Mouse (Mus musculus): ENCODE data around the gene Rgs7bp. TPM values are rescaled to one million over a fixed set of nuclear protein-coding genes. Genes with fewer than 3 reads are reported as not detected.

The Rgs7bp gene
- not detected for polyA plus RNA-seq (2017; shearing (Covaris generic))

DNA sequence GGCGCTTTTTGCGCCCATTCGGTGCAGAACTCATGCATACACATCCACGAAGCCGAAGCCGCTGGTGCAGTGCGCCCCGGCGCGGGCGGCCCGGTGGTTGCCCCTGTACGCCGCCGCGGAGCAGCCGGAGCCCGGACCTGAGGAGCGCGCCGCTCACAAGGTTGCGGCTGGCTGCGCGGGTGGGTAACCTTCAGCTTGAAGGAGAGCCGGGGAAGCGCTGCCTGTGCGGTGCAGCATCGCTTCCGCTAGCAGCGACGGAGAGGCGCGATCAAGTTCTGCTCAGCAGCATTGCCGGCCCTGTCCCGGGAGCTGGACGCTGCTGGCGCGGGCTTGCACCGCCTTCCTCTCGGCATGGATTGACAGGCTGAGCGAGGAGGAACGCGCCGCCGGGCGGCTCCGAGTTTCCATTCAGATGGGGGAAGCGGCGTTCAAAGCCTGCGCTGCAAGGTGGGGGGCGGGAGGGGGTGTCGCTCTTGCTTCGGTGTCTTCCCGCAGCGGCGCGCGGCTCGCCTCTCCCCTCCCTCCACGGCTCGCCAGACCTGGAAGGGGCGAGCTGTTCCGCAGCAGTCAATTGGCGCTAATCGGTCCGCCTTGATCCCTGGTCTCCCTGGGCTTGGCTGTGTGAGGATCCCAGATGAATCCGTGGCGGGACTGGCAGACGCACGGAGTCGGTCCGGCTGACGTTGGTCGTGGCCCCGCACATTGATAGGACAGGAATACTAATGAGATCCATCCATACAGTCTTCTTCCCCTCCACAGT, at the start of gene Rgs7bp:
Gene Rgs7bp (minus strand): TSS at position 750 of the 760 bp plus-strand sequence.

DNA sequence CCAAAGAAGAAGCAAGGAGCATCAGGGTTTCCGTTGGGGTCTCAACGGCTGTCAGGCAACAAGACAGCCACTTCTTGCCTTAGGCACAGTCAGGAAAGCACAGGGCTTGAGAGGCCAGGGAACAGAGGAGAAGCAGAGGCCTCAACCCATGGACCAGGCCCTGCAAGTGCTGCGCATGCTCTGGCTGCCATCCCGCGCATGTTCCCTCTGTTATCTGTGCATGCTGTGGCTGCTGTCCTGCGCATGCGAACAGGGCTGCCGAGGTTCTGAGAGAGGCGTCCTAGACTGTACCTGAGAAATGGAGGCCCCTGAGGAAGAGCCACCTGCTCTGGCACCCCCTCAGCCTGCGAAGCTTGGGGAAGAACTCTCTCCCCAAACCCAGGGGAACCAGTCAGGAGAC, 27.1 kb upstream of the Rgs7bp start, which contains the start of gene 4933425L06Rik:
Gene 4933425L06Rik (plus strand): TSS at position 261 of the 400 bp plus-strand sequence.

Other genes starting within 250 kb of the Rgs7bp start
- 16.4 TPM for gene Cwc27, start 237.8 kb downstream of the Rgs7bp start, polyA plus RNA-seq (2017; shearing (Covaris generic))
- not detected for gene Shisal2b, start 191.0 kb downstream of the Rgs7bp start, polyA plus RNA-seq (2017; shearing (Covaris generic))
- gene 4933425L06Rik, start 27.2 kb upstream of the Rgs7bp start, polyA plus RNA-seq (2017; shearing (Covaris generic)) = not detected
- 0.21 TPM for gene Rnf180, start 239.9 kb upstream of the Rgs7bp start, polyA plus RNA-seq (2017; shearing (Covaris generic))

All from effector memory CD4-positive, alpha-beta T cell, adult 7 months (primary cell).